In genomic region chr8:107986629-107987028, GRCm38 (mm10) we compare ENCODE assay signal across 8 mouse cellular contexts. TPM values are rescaled to one million over a fixed set of nuclear protein-coding genes. Genes with fewer than 3 reads are reported as not detected.
DNase-seq lines count a peak whose midpoint lies in the region; ATAC-seq and TF ChIP-seq lines count a peak whose summit lies in the region.

No protein-coding gene starts in this region.

- TF ChIP-seq CTCF in left cerebral cortex, adult 2 months (IDR thresholded peaks at IDR 0.05) = peak; percentile 23

- peaks cover 26% of the 10 kb centered on the region for H3K27me3 ChIP-seq in hindbrain, embryonic 15.5 days
- no peaks in the 10 kb centered on the region for H3K27me3 ChIP-seq in intestine, embryonic 16.5 days (replicated peaks; ENCODE audit: control insufficient read depth, insufficient read depth, low read length)

- peak; percentile 66; the same call in 1 of the 2 replicates for ATAC-seq in hindbrain, embryonic 15.5 days (ENCODE audit: low FRiP score, low read depth)
- ATAC-seq in intestine, embryonic 16.5 days = no peak

- no peaks in the 10 kb centered on the region for H3K36me3 ChIP-seq in hindbrain, embryonic 15.5 days
- H3K36me3 ChIP-seq in intestine, embryonic 16.5 days (ENCODE audit: control insufficient read depth, insufficient read depth, low read length) = no peaks in the 10 kb centered on the region

- no peaks in the 10 kb centered on the region for H3K9me3 ChIP-seq in hindbrain, embryonic 15.5 days
- H3K9me3 ChIP-seq in intestine, embryonic 16.5 days (ENCODE audit: control insufficient read depth, low read length) = no peaks in the 10 kb centered on the region

- H3K4me2 ChIP-seq in hindbrain, embryonic 15.5 days = peak overlapping the region; percentile 46
- no peak overlapping the region for H3K4me2 ChIP-seq in intestine, embryonic 16.5 days (ENCODE audit: low read depth, low read length)

- no peak overlapping the region for H3K9ac ChIP-seq in hindbrain, embryonic 15.5 days
- no peak overlapping the region for H3K9ac ChIP-seq in intestine, embryonic 16.5 days (ENCODE audit: low read depth, low read length)

- 0 out of 2 replicates have a peak overlapping the region, but pooled peaks have one; percentile 8 for H3K4me3 ChIP-seq in hindbrain, embryonic 15.5 days
- no peak overlapping the region for H3K4me3 ChIP-seq in left cerebral cortex, adult 2 months
- no peak overlapping the region for H3K4me3 ChIP-seq in intestine, embryonic 16.5 days (ENCODE audit: low read length)

- no peak overlapping the region for H3K27ac ChIP-seq in hindbrain, embryonic 15.5 days (replicated peaks)
- no peak overlapping the region for H3K27ac ChIP-seq in left cerebral cortex, adult 2 months
- H3K27ac ChIP-seq in intestine, embryonic 16.5 days (ENCODE audit: low read length) = no peak overlapping the region

- DNase-seq in testis, postnatal 14 days (ENCODE audit: low spot score) = peak; percentile 36
- no peak for DNase-seq in testis, postnatal 10 days (ENCODE audit: low spot score)
- DNase-seq in left cerebral cortex, adult 2 months (ENCODE audit: extremely low spot score in 1 of 2, low spot score in 2 of 2) = peak; percentile 22 to 49
- DNase-seq in adipocyte (ENCODE audit: low spot score) = no peak
- DNase-seq in spleen, adult 12 weeks (ENCODE audit: low spot score) = no peak
- no peak for DNase-seq in gastrocnemius, adult 8-10 months (ENCODE audit: low spot score in 2 of 2)

- H3K4me1 ChIP-seq in hindbrain, embryonic 15.5 days (replicated peaks) = peaks cover 5% of the 10 kb centered on the region; the same call in 1 of the 2 replicates
- no peaks in the 10 kb centered on the region for H3K4me1 ChIP-seq in intestine, embryonic 16.5 days (ENCODE audit: control insufficient read depth, insufficient read depth, low read length)

- WGBS in hindbrain, embryonic 15.5 days = 21% methylated on average over 15 of the region's 15 CpGs
- 79% methylated on average over 15 of the region's 15 CpGs for WGBS in intestine, embryonic 16.5 days

- intact Hi-C loops in left cerebral cortex, adult 2 months (cut with DNase I) = no loop called here

RNA-seq across cellular contexts. Expression of gene Zfhx3, which starts 44.2 kb away (rescaled TPM):
- 23.5 and 36.2 TPM in 2 replicates for polyA plus RNA-seq in hindbrain, embryonic 15.5 days (2015; fragmentation: Nextera tagmentation; extraction: Ambion mirVana)
- total RNA-seq in left cerebral cortex, adult 2 months (2021) = 1 to 10 TPM; 5.0 to 5.1 TPM
- 5.9 and 6.1 TPM in 2 replicates for polyA plus RNA-seq in intestine, embryonic 16.5 days (2015; fragmentation: Nextera tagmentation; extraction: Ambion mirVana)
- total RNA-seq in gastrocnemius, adult 8-10 months (2022) = 10 to 100 TPM; 20.0 to 21.5 (median 21.0) TPM

Comparison
In these comparisons a context has a peak if more than half of its experiments do, and no peak if none do; other contexts are left out.
1. DNase-seq: peak in testis, postnatal 14 days (single experiment) and left cerebral cortex, adult 2 months (2 of 2); none in testis, postnatal 10 days (single experiment), adipocyte (single experiment), spleen, adult 12 weeks (single experiment) and gastrocnemius, adult 8-10 months (0 of 2).